Mouse (Mus musculus) left cerebral cortex, adult 2 months (tissue): ENCODE measurements around the gene Tmem274. TPM values are rescaled to one million over a fixed set of nuclear protein-coding genes. Genes with fewer than 3 reads are reported as not detected.
"Not testable (repeated sequence)": the region's sequence is repeated elsewhere in the genome, so short reads cannot be mapped to it uniquely, and the experiment has no call there.

Experiments
- DNase-seq, 2 experiments: peaks; one replicate each; pipeline ENCODE4 v3.0.0; 2021 to 2022; ENCODE audit warnings: low spot score in 2 of 2, mixed read lengths in 1 of 2; ENCODE audit errors: extremely low spot score in 1 of 2
- H3K27ac ChIP-seq: fragments of 200-600 bp; 2 replicates; pipeline ENCODE4 v1.8.1; 2022
- H3K4me3 ChIP-seq: fragments of 200-600 bp; 2 replicates; pipeline ENCODE4 v1.8.1; 2022
- CTCF ChIP-seq: fragments of 200-600 bp; IDR thresholded peaks from 2 replicates; pipeline ENCODE4 v1.8.1; 2022; ENCODE audit warnings: antibody characterized with exemption, mild to moderate bottlenecking, moderate library complexity
- intact Hi-C: fragments of 180-260 bp; cut with DNase I; formaldehyde crosslinking; loops from one replicate; pipeline ENCODE4 v1.15.1; 2025
- total RNA-seq, 2 experiments: library from RNA; stranded (reverse); gene quantifications; 2 replicates each; pipeline ENCODE4 v1.2.3; 2021

Tmem274 gene
- total RNA-seq, 2 experiments from 2014 or later = not detected

DNA sequence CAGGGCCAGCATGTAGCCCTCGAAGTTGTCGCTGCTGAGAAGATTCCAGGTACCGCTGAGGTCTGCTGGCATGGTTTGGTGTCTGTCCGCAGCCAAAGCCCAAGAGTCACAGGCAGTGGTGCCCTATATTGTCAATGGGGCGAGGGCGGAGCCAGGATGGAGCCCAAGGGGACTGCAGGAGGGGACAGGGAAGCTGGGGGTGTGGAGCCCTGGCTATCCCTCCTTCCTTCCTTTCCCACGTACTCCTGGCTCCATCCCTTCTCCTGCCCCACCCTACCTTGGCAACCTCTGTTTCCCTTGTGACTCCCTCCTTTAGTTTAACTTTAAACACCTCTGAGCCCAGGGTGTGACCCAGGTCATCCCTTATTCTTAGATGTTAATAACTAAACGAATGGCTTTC is 22.3 kb upstream of the Tmem274 start, which contains the start of gene Rbp7:
Gene Rbp7, minus strand, starts transcription at position 100 of the 400 bp plus-strand sequence.
- no peak for DNase-seq
- TF ChIP-seq CTCF = no peak
- Histone ChIP-seq H3K27ac (no peak within 1 kb of the TSS), H3K4me3 (no peak within 1 kb of the TSS)
- intact Hi-C loops = no loop called here

DNA sequence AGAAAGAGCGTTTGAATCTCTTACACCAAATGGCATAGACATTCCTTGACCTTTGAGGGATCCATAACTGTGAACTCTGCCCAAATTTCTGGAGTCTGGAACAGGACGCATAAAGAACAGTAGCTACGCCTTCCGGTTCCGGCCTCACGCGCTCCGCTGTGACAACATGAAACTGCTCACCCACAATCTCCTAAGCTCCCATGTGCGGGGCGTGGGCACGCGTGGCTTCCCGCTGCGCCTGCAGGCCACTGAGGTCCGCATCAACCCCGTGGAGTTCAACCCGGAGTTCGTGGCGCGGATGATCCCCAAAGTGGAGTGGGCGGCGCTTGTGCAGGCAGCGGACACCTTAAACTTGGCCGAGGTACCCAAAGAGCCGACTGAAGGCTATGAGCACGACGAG is 20.0 kb upstream of the Tmem274 start:
- intact Hi-C loops, DNase-seq, H3K4me3 ChIP-seq, H3K27ac ChIP-seq: not testable (repeated sequence)

DNA sequence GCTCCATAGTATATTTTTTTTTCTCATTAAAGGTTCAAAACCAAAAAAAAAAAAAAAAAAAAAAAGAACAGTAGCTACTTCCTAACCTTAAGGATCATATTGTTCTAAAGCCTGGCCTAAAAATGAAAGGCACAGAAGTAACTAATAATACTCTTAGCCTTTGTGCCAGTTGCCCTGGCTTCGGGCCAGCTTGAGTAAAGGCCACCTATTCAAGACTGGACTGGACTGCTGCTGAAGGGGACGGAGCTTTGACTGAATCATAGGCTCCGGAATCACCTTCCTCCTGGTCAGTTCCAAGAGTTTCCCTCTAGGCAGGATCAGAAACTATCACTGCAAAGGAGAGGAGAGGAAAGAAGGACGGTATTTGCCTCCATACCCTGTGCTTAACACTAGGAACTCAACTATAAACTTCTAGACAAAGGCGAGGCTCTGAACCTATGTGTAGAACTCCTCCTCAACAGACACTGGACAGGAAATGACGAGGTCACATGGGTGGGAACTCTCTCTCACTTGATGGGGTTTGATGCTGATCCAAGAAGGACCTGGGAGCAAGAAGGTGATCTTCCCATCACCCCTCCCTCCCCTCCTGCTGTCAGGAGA is 19.2 kb upstream of the Tmem274 start:
- Histone ChIP-seq H3K4me3 (no peak overlapping the region), H3K27ac (no peak overlapping the region)
- DNase-seq = no peak
- no peak for TF ChIP-seq CTCF
- intact Hi-C loops = no loop called here

DNA sequence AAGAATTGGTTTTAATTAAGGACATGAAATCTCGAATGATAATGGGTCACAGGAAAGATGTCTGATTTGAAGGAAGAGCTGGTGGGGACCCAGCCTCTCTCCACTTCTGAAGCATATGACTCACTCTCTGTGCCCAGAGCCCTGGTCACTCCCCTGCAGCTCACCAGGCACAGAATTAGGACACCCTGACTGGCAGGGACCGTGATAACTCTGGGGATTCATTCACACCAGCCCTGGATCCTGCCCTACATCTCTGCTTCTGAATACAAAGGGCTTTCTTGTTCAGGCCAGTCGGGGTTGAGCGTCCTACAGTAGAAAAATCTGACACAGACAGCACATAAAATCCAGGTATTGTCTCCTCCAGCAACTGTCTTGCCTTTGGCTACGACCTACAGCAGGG is 18.7 kb upstream of the Tmem274 start:
- H3K4me3 ChIP-seq = no peak overlapping the region
- no peak overlapping the region for H3K27ac ChIP-seq
- TF ChIP-seq CTCF = no peak
- intact Hi-C loops = no loop called here
- DNase-seq = no peak

DNA sequence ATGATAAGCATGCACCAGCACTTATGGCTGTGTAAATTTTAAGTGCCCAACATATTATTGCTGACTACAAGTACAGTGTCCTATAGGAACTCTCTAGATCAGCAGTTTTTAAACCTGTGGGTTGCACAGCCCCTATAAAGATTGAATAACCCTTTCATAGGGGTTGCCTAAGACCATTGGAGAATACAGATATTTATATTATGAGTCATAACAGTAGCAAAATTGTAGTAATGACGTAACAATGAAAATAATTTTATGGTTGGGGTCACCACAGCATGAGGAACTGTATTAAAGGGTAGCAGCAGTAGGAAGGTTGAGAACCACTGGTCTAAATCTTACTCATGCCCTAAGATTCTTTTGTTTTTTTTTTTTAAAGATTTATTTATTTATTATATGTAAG is 17.8 kb upstream of the Tmem274 start:
- no peak for DNase-seq
- intact Hi-C loops = no loop called here
- no peak overlapping the region for H3K4me3 ChIP-seq
- TF ChIP-seq CTCF = no peak
- no peak overlapping the region for H3K27ac ChIP-seq

DNA sequence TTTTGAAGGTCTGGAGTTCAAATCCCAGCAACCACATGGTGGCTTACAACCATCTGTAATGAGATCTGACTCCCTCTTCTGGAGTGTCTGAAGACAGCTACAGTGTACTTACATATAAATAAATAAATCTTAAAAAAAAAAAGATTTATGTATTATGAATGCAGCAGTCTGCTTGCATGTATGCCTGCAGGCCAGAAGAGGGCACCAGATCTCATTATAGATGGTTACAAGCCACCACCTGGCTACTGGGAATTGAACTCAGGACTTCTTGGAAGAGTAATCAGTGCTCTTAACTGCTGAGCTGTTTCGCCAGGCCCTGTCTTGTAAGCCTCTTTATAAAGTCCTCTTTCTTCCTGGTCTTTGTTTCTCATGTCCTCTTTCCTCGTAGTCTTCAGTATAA is 16.7 kb upstream of the Tmem274 start:
- TF ChIP-seq CTCF = peak; percentile 20
- H3K27ac ChIP-seq, intact Hi-C loops, H3K4me3 ChIP-seq, DNase-seq: not testable (repeated sequence)

DNA sequence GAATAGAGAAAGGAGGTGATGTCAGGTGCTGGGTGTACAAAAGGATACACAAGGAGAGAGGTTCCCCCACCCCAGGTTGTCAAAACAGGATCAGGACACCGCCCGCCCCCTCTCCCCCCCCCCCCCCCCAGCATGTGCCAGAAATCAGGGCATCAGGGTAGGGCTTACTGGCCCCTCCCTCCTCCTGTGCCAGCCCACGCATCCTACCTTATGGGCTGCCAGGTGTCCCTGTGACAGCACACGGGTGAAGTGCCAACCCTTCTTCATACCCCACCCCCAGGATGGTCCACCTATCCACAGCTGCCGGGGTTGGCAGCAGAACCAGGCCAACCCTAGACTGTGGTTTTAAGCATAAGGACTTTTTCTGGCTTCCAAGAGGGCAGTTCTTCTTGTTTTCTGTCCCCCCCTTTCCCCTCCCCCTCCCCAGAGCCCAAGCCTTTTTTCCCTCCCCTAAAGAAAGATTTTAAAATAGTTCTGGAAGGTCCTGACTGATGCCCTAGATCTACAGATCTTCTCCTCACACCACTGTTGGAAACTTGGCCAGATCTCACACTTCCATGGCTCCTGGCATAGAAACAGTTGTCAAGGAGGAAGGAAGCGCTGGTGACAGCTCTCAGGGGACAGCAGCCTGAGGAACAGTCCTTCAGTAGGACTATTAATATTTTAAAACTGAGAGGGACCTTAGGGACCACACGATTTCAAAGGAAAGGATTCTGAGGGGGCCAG is 15.4 kb upstream of the Tmem274 start:
- intact Hi-C loops = no loop called here
- DNase-seq = no peak
- no peak for TF ChIP-seq CTCF
- no peak overlapping the region for H3K4me3 ChIP-seq
- H3K27ac ChIP-seq = no peak overlapping the region

DNA sequence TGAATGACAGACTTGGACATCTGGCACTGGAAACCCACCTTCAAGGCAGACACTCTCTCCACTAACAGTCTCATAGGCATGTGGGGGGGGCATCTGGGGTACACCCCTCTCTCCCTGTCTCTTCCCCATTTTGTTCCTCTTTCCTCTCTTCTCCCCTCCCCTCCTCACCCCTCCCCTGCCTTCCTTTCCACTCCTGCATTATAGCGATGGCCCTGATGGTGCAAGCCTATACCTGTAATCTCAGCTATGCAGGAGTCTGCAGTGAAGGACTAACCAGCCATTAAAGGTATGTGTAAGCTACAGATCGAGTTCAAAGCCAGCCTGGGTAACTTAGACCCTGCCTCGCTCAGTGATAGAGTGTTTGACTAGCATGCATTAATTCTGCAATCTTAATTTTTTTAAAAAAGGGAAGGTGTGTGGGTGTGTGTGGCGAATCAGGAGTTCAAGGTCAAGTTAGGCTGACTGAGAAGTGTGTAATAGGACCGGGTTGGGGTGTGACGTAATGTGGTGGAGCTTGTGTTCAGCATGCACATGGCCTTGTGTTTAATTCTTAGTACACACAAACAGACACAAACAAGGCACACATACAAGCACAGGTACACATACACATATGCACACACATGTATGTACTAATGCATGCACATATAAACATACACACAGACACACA is 14.7 kb upstream of the Tmem274 start:
- no peak for DNase-seq
- Histone ChIP-seq H3K4me3 (no peak overlapping the region), H3K27ac (no peak overlapping the region)
- intact Hi-C loops = no loop called here
- no peak for TF ChIP-seq CTCF

DNA sequence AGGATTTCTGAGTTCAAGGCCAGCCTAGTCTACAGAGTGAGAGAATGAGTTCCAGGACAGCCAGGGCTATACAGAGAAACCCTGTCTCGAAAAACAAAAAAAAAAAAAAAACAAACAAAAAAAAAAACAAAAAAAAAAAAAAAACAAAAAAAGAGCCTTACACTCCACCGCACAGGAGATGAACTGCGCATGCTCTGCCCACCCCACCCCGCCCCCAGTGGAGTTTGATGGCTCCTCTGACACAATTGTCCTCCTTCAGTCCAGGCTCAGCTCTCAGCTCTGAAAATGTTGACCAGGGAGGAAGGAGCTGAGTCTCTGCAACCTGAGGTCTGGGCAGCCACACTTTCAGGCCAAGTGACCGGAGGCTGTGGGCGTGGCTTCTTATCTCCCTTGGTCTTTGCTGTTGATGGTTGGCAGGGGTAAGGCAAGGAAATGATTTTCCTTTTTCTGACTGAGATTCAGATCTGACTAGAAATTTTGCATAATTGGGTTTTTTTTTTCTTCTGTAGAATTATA is 13.7 kb upstream of the Tmem274 start:
- DNase-seq = no peak
- no peak for TF ChIP-seq CTCF
- intact Hi-C loops = no loop called here
- no peak overlapping the region for H3K4me3 ChIP-seq
- H3K27ac ChIP-seq = no peak overlapping the region

DNA sequence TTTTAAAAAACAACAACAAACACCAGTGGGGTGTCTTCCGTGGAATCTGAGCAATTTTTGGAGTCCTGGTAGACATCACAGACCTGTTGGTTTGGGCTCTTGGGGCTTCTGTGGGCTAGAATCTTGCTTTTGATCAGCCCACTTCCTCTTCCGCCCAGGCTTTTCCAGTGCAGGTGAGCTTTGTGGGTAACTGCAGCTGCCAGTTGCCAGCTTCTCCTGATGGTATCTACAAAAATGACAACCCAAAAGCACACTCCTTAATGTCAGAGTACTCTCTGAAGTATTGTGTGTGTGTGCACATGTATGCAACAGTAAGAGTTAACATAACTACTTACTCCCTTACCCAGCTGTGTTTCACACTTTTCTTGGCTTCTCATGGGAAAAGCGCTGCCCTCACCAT is 7.6 kb upstream of the Tmem274 start:
- no peak overlapping the region for H3K4me3 ChIP-seq
- DNase-seq = no peak
- no peak for TF ChIP-seq CTCF
- H3K27ac ChIP-seq = no peak overlapping the region
- intact Hi-C loops = no loop called here

DNA sequence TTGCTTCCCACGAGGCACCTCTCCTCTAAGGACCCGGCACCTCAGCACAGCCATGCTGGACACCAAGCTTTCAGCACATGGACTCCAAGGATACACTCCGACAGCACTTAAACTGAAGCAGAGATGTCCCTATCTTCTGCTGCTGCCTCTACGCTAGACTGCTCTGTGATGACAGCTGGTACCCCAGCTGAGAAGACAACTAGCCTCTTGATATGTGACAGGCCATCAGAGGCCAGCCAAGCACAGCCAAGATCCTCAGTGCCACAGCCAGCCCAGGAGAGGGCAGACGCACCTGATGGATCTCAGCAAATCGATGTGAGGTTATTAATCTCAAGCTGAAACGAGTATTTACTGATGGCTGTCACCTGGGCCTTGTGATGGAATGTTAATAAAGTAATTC is 2.1 kb upstream of the Tmem274 start:
- no peak overlapping the region for H3K4me3 ChIP-seq
- H3K27ac ChIP-seq = no peak overlapping the region
- TF ChIP-seq CTCF = no peak; the same call in 1 of the 2 replicates
- DNase-seq = no peak
- intact Hi-C loops = no loop called here

DNA sequence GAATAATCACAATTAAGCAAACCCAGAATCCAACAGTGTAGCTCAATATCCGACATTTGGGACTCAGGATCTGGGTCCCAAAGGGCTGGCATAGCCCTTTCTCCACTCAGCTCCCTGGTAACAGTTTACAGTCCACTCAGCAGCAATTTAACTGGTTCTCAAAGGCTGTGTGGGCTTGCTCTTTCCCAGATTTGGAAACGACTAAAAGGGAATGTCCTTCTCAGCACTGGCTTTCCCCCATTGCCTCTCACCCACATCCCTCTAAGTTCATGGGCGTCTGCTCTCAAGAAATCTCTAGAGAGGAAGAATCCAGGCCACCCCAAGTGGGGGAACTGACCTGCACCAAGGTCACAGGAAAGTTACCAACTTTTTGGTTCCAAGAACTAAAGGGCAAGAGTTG is 7.4 kb downstream of the Tmem274 start:
- Histone ChIP-seq H3K27ac (peak overlapping the region; percentile 83), H3K4me3 (peak overlapping the region; percentile 90)
- intact Hi-C loops = loop anchor here (2.0 kb wide), 1 partner anchor 58 kb away; no protein-coding TSS in a partner anchor
- no peak for DNase-seq
- no peak for TF ChIP-seq CTCF
